Mouse (Mus musculus): Measurements from ENCODE around the gene Ust.

Ust gene

GRCm38 (mm10) chr10:8224641-8225040 lies 294.0 kb downstream of the Ust start:
- DNase-seq (ENCODE audit: low spot score): no peak

GRCm38 (mm10) chr10:8224046-8224445 lies 294.6 kb downstream of the Ust start:
- DNase-seq (ENCODE audit: low spot score): no peak

GRCm38 (mm10) chr10:8216946-8217345 lies 301.7 kb downstream of the Ust start:
- DNase-seq (ENCODE audit: low spot score): no peak

DNA sequence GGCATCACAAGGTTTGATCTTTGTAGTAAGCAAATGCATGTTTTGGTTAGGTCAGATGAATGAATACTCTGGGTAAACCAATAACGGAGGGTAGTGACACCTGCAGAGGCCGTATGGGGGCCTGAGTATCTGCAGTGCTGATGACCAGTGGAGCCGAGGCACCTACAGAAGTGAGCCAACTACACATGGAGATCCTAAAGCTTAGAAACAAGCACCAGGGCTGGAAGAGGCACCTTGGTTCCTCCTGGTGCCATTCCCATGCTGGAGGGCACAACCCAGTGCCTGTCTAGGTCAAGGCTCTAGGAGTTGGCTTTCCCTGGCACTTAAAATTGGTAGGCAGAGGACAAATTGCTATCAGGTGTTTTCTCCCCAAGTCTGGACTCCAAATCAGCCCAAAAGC lies 303.4 kb downstream of the Ust start:
- DNase-seq (ENCODE audit: low spot score): no peak

DNA sequence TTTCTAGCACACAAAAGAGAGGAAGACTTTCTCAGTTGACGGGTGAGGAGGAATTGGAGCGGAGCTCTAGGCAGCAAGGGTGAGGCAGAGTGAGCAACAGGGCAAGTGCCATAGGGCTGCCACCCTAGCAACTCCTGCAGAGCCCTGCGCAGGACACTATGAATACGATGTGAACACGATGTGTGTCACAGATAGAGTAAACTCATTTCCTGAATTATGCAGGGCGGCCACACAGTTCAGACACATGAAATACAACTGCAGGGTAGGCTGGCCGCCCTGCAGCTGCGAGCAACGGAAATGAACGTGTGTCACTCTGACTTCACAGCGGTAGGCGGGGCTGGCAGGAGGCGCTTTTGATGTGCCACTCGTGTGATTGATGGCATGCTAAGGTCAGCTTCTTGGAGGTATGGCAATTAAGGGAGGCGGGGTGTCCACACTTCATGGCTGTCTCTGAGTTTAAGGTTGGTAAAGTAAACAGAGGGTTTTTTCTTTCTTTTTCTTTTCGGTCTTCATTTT lies 304.7 kb downstream of the Ust start:
- peak; percentile 20 for DNase-seq (ENCODE audit: low spot score)

GRCm38 (mm10) chr10:8213266-8213905 lies 305.2 kb downstream of the Ust start:
- no peak for DNase-seq (ENCODE audit: low spot score)

DNA sequence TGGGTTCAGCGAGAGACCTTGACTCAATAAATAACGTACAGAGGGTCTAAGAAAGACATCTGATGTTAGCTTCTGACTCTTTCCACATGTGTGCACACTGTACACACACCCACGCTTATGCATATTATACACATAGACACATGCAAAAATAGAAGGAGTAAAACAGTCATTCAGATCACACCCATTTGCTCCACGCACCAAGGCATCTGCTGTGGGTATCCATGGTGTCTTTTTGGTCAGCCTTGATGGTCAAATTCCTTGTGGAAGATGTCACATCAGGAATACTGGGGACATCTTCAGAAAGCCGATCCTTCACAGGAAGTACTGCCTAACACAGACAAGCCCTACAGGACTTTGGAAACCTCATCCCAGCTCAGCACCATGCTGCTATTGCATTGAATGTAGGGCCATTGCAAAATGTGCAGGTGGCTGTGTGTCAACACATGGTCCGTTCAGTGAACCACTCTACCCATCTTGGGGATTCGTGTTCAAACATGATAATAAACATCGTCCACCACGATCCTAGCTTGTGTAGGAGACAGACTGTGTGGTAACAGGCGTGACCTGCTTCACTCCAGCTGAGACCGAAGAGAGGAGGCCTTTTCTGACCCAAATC lies 305.9 kb downstream of the Ust start:
- DNase-seq (ENCODE audit: low spot score): no peak

GRCm38 (mm10) chr10:8211694-8212093 lies 306.9 kb downstream of the Ust start:
- DNase-seq (ENCODE audit: low spot score): no peak

- DNase-seq (ENCODE audit: low spot score): no peak
These were observed 308.3 kb downstream of the Ust start for GRCm38 (mm10) chr10:8210366-8210765.

DNA sequence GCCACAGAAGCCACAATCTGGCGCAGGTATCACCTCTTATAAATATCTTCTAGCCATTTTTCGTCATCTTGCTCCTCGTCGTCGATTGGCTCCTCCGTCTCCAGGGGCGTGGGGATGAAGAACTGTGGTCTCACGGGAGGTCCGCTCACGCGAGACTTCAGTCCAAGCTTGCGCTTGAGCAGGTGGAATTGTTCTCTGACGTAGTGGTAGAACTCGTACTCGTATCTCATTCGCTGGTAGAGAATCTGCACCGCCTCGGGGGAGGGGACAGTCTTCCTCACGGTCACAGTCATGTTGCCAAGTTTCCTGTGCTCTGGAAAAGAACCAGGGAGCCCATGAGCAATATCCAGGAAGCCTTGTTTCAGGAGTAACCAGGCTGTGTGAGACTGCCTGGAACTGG lies 311.3 kb downstream of the Ust start:
- DNase-seq (ENCODE audit: low spot score): no peak

DNA sequence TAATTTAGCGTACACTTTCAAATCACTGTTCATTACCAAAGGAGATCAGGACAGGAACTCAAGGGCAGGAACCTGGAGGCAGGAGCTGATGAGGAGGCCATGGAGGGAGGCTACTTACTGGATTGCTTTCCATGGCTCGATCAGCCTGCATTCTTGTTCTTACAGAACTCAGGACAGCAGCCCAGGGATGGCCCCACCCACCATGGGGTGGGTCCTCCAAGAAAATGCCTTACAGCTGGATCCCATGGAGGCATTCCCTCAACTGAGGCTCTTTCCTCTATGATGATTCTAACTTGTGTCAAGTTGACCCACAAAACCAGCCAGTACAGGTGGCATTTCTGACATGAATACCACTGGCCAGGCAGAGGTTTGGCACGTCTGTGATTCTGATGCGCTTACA lies 314.9 kb downstream of the Ust start:
- DNase-seq (ENCODE audit: low spot score): no peak

DNA sequence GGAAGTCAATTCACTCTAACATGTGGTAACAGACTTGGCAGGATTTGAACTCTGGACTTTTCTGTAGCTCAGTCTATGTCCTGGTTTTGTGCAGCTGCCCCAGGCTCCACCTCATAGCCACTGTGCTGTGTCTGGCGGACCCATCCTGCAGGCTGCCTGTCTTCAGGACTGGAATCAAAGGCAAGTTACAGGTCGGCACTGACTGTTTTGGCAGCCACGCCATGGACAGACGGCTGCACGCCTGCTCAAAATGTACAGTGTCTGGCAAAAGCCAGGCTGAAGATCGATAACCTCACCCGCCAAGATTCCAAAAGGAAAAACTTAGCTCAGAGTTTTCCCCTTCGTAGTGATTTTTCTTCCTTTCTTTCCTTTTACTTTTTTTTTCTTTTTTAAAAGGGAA lies 318.8 kb downstream of the Ust start:
- DNase-seq (ENCODE audit: low spot score): no peak

DNA sequence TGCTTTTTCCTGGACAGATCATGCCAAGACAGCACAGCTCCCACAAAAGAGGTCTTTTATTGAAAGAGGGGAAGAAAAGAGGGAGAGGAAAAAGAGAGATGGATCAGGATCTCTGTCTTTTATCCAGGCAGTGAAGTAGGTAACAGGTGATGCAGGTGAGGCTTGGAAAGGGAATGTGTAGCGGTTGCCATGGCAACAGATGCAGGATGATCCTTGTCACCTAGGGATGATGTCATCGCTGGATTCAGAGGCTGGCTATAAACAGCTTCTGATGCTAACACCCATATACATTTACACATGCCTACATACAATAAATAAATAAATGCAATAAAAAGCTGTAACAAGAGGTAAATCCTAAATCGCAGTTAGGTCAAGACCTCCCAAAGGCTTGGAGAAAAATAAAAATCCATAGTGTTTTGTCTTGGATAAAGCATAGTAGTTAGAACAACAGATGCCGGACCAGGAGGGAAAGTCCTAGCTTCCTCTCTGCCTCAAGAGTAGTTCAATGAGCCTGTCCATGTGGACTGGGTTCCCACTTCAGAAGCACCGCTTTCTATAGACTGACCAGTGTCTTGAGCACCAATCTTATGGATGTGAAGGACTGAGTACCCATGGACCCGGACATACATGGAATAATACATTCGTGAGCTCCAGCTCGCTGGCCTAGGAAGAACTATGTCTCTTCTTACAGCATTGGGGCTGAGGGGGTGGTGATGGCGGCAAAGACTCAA lies 319.4 kb downstream of the Ust start:
- no peak for DNase-seq (ENCODE audit: low spot score)

- DNase-seq (ENCODE audit: low spot score): no peak
These were observed 321.0 kb downstream of the Ust start for GRCm38 (mm10) chr10:8197661-8198060.

- DNase-seq (ENCODE audit: low spot score): peak; percentile 42
These were observed 322.3 kb downstream of the Ust start for GRCm38 (mm10) chr10:8196300-8196699.

DNA sequence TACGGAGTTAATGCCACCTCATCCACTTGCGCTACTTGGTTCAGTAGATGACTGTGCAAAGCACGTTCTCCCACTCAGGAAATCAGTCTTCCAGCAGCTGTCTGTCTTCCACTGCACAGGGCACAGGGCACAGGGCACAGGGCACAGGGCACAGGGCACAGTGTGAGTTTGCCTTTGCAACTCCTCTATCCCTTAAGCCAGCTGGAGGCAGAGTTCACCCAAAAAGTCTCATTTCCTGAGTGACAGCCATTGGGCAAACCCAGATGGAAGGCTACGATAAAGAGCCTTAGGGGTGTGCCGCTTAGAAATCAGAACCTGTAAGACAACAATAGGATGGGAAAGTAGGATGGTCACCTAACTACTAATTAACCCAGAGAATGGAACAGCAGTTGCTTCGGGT lies 322.9 kb downstream of the Ust start:
- DNase-seq (ENCODE audit: low spot score): no peak

GRCm38 (mm10) chr10:8189331-8189981 lies 329.2 kb downstream of the Ust start:
- no peak for DNase-seq (ENCODE audit: low spot score)

DNA sequence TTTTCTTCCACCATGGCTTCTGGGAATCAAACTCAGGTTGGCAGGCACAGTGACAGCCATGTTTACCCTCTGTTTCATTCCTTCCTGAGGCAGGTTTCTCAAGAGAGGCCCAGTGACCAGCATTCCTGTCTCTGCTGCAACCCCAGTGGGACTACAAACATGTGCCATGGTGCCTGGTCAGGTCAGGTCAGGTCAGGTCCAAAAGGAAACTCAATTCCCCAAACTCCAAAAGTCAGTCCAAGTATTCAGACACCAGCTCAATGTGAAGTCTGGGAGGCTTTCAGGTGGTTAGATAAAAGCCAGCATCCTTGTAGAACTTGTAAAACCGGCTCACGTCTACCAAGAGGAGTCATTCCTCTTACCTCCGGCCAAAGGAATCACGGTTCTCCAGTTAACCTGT lies 333.0 kb downstream of the Ust start:
- DNase-seq (ENCODE audit: low spot score): no peak

- no peak for DNase-seq (ENCODE audit: low spot score)
These were observed 333.9 kb downstream of the Ust start for GRCm38 (mm10) chr10:8184711-8185110.

- no peak for DNase-seq (ENCODE audit: low spot score)
These were observed 335.5 kb downstream of the Ust start for GRCm38 (mm10) chr10:8183171-8183570.

- no peak for DNase-seq (ENCODE audit: low spot score)
These were observed 336.9 kb downstream of the Ust start for GRCm38 (mm10) chr10:8181596-8182185.

- DNase-seq (ENCODE audit: low spot score): no peak
These were observed 341.0 kb downstream of the Ust start for GRCm38 (mm10) chr10:8177618-8178017.

All from ovary, postnatal 36 days (tissue).